Mouse (Mus musculus) layer of hippocampus, adult 9-10 months (tissue): ENCODE data around the gene Wnt2b.

Experiments used
- DNase-seq: peaks from one replicate; pipeline ENCODE4 v3.0.0; 2022; ENCODE audit warnings: low spot score

The Wnt2b gene

GRCm38 (mm10) chr3:104961066-104962059 is at the start of gene Wnt2b:
TSS of gene Wnt2b (minus strand) at chr3:104961921.
- no peak for DNase-seq

- no peak for DNase-seq
Observed at GRCm38 (mm10) chr3:105010681-105011339, 49.1 kb upstream of the Wnt2b start.

- no peak for DNase-seq
Observed at GRCm38 (mm10) chr3:105008070-105008469, 46.3 kb upstream of the Wnt2b start.

- no peak for DNase-seq
Observed at GRCm38 (mm10) chr3:105006101-105006500, 44.4 kb upstream of the Wnt2b start.

GRCm38 (mm10) chr3:105005561-105006065 is 43.9 kb upstream of the Wnt2b start:
- DNase-seq, result no peak

GRCm38 (mm10) chr3:105005011-105005410 is 43.3 kb upstream of the Wnt2b start:
- no peak for DNase-seq

GRCm38 (mm10) chr3:105003960-105004463 is 42.3 kb upstream of the Wnt2b start:
- peak; percentile 55 for DNase-seq

- no peak for DNase-seq
Observed at GRCm38 (mm10) chr3:105001374-105001773, 39.7 kb upstream of the Wnt2b start.

GRCm38 (mm10) chr3:105000561-105000960 is 38.8 kb upstream of the Wnt2b start:
- DNase-seq, result no peak

- no peak for DNase-seq
Observed at GRCm38 (mm10) chr3:104997563-104997962, 35.8 kb upstream of the Wnt2b start.

GRCm38 (mm10) chr3:104995707-104996106 is 34.0 kb upstream of the Wnt2b start:
- no peak for DNase-seq

- DNase-seq, result no peak
Observed at GRCm38 (mm10) chr3:104994415-104994841, 32.7 kb upstream of the Wnt2b start.

GRCm38 (mm10) chr3:104993800-104994199 is 32.1 kb upstream of the Wnt2b start:
- DNase-seq, result no peak

GRCm38 (mm10) chr3:104992709-104993388 is 31.1 kb upstream of the Wnt2b start:
- DNase-seq, result peak; percentile 84

- no peak for DNase-seq
Observed at GRCm38 (mm10) chr3:104991703-104992102, 30.0 kb upstream of the Wnt2b start.

- no peak for DNase-seq
Observed at GRCm38 (mm10) chr3:104987884-104988283, 26.2 kb upstream of the Wnt2b start.

GRCm38 (mm10) chr3:104979735-104980134 is 18.0 kb upstream of the Wnt2b start:
- DNase-seq, result no peak

- peak; percentile 72 for DNase-seq
Observed at GRCm38 (mm10) chr3:104967548-104968300, 6.0 kb upstream of the Wnt2b start.

- DNase-seq, result no peak
Observed at GRCm38 (mm10) chr3:104965991-104966554, 4.4 kb upstream of the Wnt2b start.

GRCm38 (mm10) chr3:104965070-104965855 is 3.5 kb upstream of the Wnt2b start:
- DNase-seq, result no peak
